Mouse (Mus musculus): ENCODE measurements at regions not wholly inside any gene's neighbourhood (a gene's known extent, or its start where the extent isn't known, plus 50 kb on each side); places are given as distances from the start of the nearest gene placed in this dataset.

DNA sequence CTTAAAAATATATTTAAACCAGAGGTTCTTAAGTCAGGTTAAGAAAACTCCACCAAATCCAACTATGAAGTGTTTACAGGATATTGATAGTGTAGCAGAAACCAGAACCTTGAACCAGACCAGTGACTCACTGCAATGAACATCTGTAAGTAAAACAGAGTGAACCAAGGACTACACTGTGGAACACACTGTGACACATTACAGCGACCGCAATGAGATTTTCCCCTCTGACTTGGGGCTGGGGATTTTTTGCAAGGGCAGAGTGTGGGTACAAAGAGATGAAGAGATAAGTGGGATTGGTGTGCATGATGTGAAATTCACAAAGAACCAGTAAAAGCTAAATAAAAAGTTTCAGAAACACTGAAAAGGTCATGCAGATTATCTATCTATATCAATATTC lies 73.0 kb upstream of the Nrn1 start:
- no peak for DNase-seq (ENCODE audit: low spot score)
- intact Hi-C loops (cut with DNase I) = no loop called here

DNA sequence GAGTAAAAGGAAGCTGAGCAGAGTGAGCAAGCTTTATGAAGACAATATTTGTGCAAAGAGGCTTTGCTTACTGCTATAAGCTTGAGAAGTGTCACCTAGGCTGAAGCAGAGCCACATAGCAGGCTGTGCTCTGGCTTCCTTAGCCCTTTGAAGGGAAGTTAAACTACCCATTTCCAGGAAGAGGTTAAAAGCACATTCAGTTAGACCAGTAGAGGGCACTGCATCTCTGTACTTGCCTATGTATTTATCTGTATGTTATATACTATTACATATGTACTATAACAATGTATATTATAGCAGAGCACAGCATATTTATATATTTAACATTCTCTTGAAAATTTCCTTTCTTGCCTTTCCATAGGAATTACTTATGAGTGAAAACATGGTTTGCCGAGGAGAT lies 54.4 kb upstream of the Nrn1 start:
- no peak for DNase-seq (ENCODE audit: low spot score)
- intact Hi-C loops (cut with DNase I) = loop anchor here (1.0 kb wide), 1 partner anchor 523 kb away; no protein-coding TSS in a partner anchor

Measured in heart, postnatal 25 days (tissue).